Mouse (Mus musculus) right cerebral cortex, adult 18-20 months (tissue): ENCODE data around the gene Lsm10.

Experiments
- DNase-seq: peaks from one replicate; pipeline ENCODE4 v3.0.0; 2022; ENCODE audit warnings: mixed read lengths

Lsm10 gene

GRCm38 (mm10) chr4:126120506-126120905 lies 24.1 kb downstream of the Lsm10 start:
- no peak for DNase-seq

GRCm38 (mm10) chr4:126123309-126124040 lies 27.1 kb downstream of the Lsm10 start:
- peak; percentile 69 for DNase-seq

GRCm38 (mm10) chr4:126130502-126130901 lies 34.1 kb downstream of the Lsm10 start:
- no peak for DNase-seq

DNA sequence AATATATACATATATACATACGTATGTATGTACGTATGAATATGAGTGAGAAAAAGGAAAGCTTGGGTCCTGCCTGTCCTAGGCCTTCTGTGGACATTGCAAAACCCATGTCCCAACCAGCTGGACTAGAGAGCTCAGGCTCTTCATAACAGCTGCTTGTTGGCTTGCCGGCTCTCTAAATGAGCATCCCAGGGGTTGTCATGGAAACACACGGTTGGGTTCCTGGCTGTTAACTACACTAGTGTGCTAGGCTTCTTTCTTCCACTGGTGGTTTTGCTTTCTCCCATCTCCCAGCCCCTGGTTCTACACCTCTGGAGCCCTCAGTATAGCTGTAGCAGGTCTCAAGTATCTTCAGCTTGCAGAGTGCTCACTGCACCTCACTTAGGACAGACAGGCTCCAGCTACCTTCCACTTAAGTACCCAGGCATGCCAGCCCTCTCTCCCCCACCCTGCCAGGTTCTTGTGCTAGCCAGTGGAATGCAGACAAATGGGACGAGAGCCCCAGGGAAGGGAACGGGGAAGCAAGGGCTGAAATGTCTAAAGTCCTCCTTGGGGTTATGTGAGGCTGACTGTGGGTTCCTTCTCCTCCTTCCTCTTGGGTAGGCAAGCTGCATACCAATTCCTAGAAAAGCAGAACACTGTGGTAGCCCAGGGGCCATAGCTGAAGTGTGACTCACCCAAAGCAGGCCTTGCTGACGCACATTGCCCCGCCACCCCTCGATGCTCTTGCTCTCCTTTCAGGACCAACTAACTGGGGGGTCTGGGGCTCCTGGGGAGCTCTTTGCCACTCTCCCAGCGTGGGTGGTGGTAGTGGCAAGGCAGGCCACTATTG lies 35.1 kb downstream of the Lsm10 start:
- DNase-seq, result peak; percentile 48

DNA sequence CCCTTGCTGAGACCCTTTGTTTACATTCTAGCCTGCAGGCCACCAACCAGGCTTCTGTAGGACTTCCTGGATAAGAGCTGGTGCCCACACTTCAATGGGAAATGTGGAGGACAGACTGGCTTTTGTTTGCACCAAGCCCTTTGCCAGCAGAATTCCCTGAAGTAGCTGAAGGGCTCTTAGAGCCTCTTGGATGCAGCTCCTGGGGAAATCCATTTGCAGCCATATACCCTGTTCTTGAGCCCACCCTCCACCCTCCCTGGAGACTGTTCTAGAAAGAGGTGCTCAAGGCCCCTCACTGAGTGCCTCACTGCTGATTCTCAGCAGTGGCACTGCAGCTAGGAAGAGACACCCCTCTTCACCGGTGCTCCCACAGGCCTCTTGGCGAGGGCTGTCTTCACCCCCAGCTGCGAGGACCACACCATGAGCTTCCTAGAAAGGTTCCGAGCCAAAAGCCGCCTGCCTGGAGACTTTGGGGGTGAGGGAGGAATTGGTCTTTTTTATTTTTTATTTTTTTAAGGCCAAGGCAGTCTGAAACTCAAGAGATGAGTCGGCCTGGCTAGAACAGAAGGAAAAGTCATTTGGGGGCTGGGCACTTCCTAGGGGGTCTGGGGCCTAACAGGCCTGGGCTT lies 36.3 kb downstream of the Lsm10 start:
- no peak for DNase-seq

DNA sequence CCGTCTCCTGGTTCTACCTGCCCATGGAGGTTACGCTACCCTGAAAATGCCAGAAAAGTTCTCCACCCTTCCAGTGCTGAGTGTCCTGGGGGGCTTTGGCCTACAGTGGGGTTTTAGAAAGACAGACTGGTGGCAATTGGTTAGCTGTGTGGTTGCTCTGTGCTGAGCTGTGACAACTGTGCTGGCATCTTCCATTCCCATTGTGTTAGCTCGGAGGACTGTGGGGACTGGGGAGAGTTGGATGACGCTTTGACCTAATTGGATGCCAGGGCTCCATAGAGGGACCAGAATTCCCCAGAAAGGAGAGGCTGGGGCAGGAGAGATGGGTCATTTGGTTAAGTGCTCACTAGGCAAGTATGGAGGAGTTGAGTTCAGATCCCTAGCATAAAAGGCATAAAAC lies 37.8 kb downstream of the Lsm10 start:
- no peak for DNase-seq

GRCm38 (mm10) chr4:126134639-126135038 lies 38.2 kb downstream of the Lsm10 start:
- no peak for DNase-seq

DNA sequence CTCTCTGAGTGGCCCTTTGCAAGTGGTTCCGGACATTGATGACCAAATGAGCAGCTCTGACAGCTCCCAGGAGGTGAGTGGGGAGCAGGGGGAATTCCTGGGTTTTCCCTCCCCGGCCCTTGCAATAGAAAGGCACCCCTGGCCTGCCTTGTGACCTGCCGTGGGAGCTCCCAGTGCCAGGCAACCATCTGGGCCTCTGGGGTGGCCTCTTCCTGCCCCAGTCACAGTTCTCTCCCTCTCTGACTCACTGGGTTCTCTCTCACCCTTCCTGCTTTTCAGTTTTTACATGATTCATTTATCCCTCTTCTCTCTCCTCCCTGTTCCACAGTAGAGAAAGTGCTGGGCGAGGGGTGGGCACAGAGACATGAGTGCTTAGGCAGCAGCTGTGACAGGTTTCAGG lies 41.4 kb downstream of the Lsm10 start:
- no peak for DNase-seq

DNA sequence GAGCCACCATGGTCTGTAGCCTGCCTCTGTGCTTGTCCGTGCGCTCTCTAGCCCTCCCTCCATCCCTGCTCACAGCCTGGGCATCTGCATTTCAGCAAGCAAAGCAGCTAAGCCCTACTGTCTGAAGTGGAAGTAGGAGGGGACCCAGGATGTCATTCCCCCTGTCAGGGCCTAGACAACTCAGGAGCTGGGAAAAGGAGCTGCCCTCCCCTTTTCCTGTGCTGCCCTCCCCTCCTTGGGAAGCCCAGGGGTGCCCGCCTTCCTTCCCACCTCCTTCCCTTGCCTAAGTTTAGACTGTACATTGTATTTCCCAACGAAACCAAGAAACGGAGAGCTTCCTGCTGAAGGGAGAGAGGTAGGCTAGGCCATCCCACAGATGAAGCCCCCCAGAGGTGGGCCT lies 44.6 kb downstream of the Lsm10 start:
- no peak for DNase-seq

GRCm38 (mm10) chr4:126145396-126145795 lies 49.0 kb downstream of the Lsm10 start:
- no peak for DNase-seq

DNA sequence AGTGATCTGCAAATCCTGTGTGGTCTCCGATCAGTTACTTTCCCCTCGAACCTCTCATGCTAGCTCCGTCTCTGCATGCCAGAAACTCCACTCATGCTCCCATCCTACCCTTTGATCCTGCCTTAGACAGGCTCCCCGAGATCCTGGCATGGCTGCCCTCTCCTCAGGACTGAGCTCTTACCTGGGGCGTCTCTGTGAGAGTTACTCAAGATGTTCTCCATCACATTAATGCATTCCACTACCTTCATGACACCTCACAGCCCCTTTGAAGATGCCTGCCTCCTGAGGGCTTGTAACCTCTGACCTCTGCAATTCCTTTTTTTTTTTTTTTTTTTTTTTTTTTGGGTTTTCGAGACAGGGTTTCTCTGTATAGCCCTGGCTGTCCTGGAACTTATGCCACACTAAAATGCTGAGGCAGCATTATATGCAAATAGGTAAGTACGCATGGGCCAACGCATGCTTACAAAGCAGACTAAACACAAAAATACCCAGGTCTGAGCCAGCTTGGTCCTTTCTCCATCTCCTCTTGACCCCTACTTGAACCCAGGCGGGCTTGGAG lies 50.6 kb downstream of the Lsm10 start:
- DNase-seq, result no peak

- no peak for DNase-seq
Observed at GRCm38 (mm10) chr4:126147533-126148160, 51.2 kb downstream of the Lsm10 start, which contains the start of gene Eva1b. Gene Eva1b (plus strand): TSS chr4:126147744.
